ENCODE assay signal across 8 mouse cellular contexts in genomic region chr3:79586804-79587203, GRCm38 (mm10). TPM values are rescaled to one million over a fixed set of nuclear protein-coding genes. Genes with fewer than 3 reads are reported as not detected.
DNase-seq lines count a peak whose midpoint lies in the region; ATAC-seq lines count a peak whose summit lies in the region.

No protein-coding gene starts in this region.

- DNase-seq in R1 (ENCODE audit: low read depth, low spot score), result peak; percentile 94
- DNase-seq in cerebellum, postnatal 25 days, result peak; percentile 94 to 95
- peak; percentile 90 to 95 for DNase-seq in frontal cortex, postnatal 36 days (ENCODE audit: low spot score in 2 of 2)
- DNase-seq in layer of hippocampus, postnatal 36 days, result peak; percentile 88 to 90
- DNase-seq in lung, postnatal 36 days, result peak; percentile 95
- DNase-seq in retina, postnatal 1 day, result peak; percentile 93
- DNase-seq in thymus, postnatal 4 days, result peak; percentile 92

- H3K9me3 ChIP-seq in hindbrain, embryonic 15.5 days, result no peaks in the 10 kb centered on the region

- H3K27me3 ChIP-seq in hindbrain, embryonic 15.5 days, result no peaks in the 10 kb centered on the region

- H3K4me1 ChIP-seq in hindbrain, embryonic 15.5 days (replicated peaks), result peaks cover under 1% of the 10 kb centered on the region

- H3K9ac ChIP-seq in hindbrain, embryonic 15.5 days, result no peak overlapping the region

- H3K27ac ChIP-seq in hindbrain, embryonic 15.5 days (replicated peaks), result no peak overlapping the region

- H3K4me2 ChIP-seq in hindbrain, embryonic 15.5 days, result 0 out of 2 replicates have a peak overlapping the region, but pooled peaks have one; percentile 7

- peak; percentile 70 for ATAC-seq in hindbrain, embryonic 15.5 days (ENCODE audit: low FRiP score, low read depth)

- WGBS in hindbrain, embryonic 15.5 days, result 5% methylated on average over 6 of the region's 6 CpGs

- no peaks in the 10 kb centered on the region for H3K36me3 ChIP-seq in hindbrain, embryonic 15.5 days

- no peak overlapping the region for H3K4me3 ChIP-seq in hindbrain, embryonic 15.5 days

RNA-seq across cellular contexts. Expression of gene Ppid, which starts 4.3 kb away (rescaled TPM):
- 145 and 146 TPM in 2 replicates for polyA plus RNA-seq in hindbrain, embryonic 15.5 days (2015; fragmentation: Nextera tagmentation; extraction: Ambion mirVana)
- 10 to 100 TPM; 87.1 to 88.8 TPM for total RNA-seq in layer of hippocampus, postnatal 36 days (2021)

RNA-seq across cellular contexts. Expression of gene Fnip2, which starts 19.2 kb away (rescaled TPM):
- 7.1 and 7.8 TPM in 2 replicates for polyA plus RNA-seq in hindbrain, embryonic 15.5 days (2015; fragmentation: Nextera tagmentation; extraction: Ambion mirVana)
- total RNA-seq in layer of hippocampus, postnatal 36 days (2021), result 10 to 100 TPM; 21.6 to 26.8 TPM

RNA-seq across cellular contexts. Expression of gene 4930579G24Rik, which starts 42.1 kb away (rescaled TPM):
- polyA plus RNA-seq in hindbrain, embryonic 15.5 days (2015; fragmentation: Nextera tagmentation; extraction: Ambion mirVana), result 7.0 and 7.2 TPM in 2 replicates
- total RNA-seq in layer of hippocampus, postnatal 36 days (2021), result 1 to 10 TPM; 1.1 to 1.9 TPM

RNA-seq across cellular contexts. Expression of gene Etfdh, which starts 42.5 kb away (rescaled TPM):
- 44.5 and 44.9 TPM in 2 replicates for polyA plus RNA-seq in hindbrain, embryonic 15.5 days (2015; fragmentation: Nextera tagmentation; extraction: Ambion mirVana)
- 10 to 100 TPM; 28.2 to 28.4 TPM for total RNA-seq in layer of hippocampus, postnatal 36 days (2021)
